In the genomic region with DNA sequence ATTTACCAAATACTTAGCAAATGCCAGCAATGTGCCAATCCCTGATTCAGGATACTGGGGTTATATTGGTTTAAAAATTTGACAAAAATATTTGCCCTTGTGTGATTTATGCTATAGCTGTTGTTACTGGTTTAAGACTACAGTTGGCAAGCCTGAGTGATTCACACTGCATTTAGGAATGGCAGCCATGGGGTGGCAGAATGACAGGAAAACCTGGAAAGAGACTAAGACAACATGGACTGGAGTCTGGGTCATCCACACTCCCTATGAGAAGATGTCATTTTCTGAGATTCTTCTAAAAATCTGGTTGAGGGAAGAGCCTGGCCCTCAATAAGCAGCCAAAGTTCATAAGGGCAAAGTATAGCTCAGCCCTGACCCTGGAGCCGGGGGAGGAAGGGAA, we compare ENCODE assay signal across 21 mouse cellular contexts. TPM values are rescaled to one million over a fixed set of nuclear protein-coding genes. Genes with fewer than 3 reads are reported as not detected.
DNase-seq lines count a peak whose midpoint lies in the region; ATAC-seq and TF ChIP-seq lines count a peak whose summit lies in the region.
"Had no signal": no experiment of that assay in that cellular context is flagged by ENCODE, and none has a peak within 500 bp of the region (broad histone marks: within the 10 kb centered on the region; RNA-seq: fewer than 3 reads in every experiment).

No protein-coding gene starts in this region.

- peak; percentile 61 to 65 for DNase-seq in cerebellum, postnatal 10 days
- no peak for DNase-seq in cerebellum, adult 11-12 months
- DNase-seq in cerebellum, postnatal 14 days, result peak; percentile 58 to 66
- DNase-seq in cerebellum, adult 8-10 months, result no peak
- DNase-seq in midbrain, postnatal 0 days (ENCODE audit: low spot score), result peak; percentile 21
- DNase-seq in midbrain, embryonic 14.5 days, result no peak
- peak; percentile 73 for DNase-seq in brain, adult 2 months (ENCODE audit: low read depth, low spot score)
- DNase-seq: adrenal gland, adult 2 months; adrenal gland, adult 8-10 months; adrenal gland, postnatal 10 days; adrenal gland, postnatal 25 days; adrenal gland, postnatal 36 days; B cell, adult 2 months; cerebellum, adult 11 months; cerebellum, adult 18-20 months had no signal

- H3K9me3 ChIP-seq in midbrain, postnatal 0 days (ENCODE audit: low read length), result no peaks in the 10 kb centered on the region
- H3K9me3 ChIP-seq in midbrain, embryonic 14.5 days (ENCODE audit: control insufficient read depth, low read length), result no peaks in the 10 kb centered on the region
- H3K9me3 ChIP-seq: G1E had no signal

- no peak overlapping the region for H3K4me2 ChIP-seq in midbrain, postnatal 0 days (ENCODE audit: low read depth, low read length, poor library complexity, severe bottlenecking)
- no peak overlapping the region for H3K4me2 ChIP-seq in midbrain, embryonic 14.5 days (ENCODE audit: low read length)

- no peaks in the 10 kb centered on the region for H3K27me3 ChIP-seq in midbrain, postnatal 0 days (ENCODE audit: insufficient read depth, low read length)
- no peaks in the 10 kb centered on the region for H3K27me3 ChIP-seq in midbrain, embryonic 14.5 days (ENCODE audit: control insufficient read depth, insufficient read depth, low read length)
- H3K27me3 ChIP-seq: CH12.LX had no signal

- TF ChIP-seq CTCF in midbrain, postnatal 0 days (IDR thresholded peaks at IDR 0.05), result no peak

- whole genome bisulfite sequencing in midbrain, postnatal 0 days, result 94% methylated on average over 1 of the region's 1 CpGs
- 91% methylated on average over 1 of the region's 1 CpGs for WGBS in midbrain, embryonic 14.5 days

- no peaks in the 10 kb centered on the region for H3K36me3 ChIP-seq in midbrain, postnatal 0 days (ENCODE audit: insufficient read depth, low read length)
- H3K36me3 ChIP-seq in midbrain, embryonic 14.5 days (ENCODE audit: control insufficient read depth, insufficient read depth, low read length), result no peaks in the 10 kb centered on the region
- H3K36me3 ChIP-seq: G1E had no signal

- no peak overlapping the region for H3K4me3 ChIP-seq in midbrain, postnatal 0 days (ENCODE audit: low read depth, low read length)
- H3K4me3 ChIP-seq in midbrain, embryonic 14.5 days (replicated peaks; ENCODE audit: low read depth, low read length), result no peak overlapping the region

- no peak overlapping the region for H3K27ac ChIP-seq in midbrain, postnatal 0 days (ENCODE audit: low read depth, low read length)
- H3K27ac ChIP-seq in midbrain, embryonic 14.5 days (replicated peaks; ENCODE audit: low read depth, low read length), result no peak overlapping the region

- ATAC-seq in midbrain, postnatal 0 days (ENCODE audit: low FRiP score), result no peak
- ATAC-seq in midbrain, embryonic 14.5 days (ENCODE audit: low FRiP score, low TSS enrichment), result no peak
- no peak for ATAC-seq in megakaryocyte, adult 5-6 weeks (ENCODE audit: poor library complexity, severe bottlenecking)
- ATAC-seq: activated CD4-positive, CD25-positive, alpha-beta regulatory T cell, adult 4 months; CD4-positive, CD25-positive, alpha-beta regulatory T cell, adult 4 months; Patski had no signal

- H3K9ac ChIP-seq in midbrain, postnatal 0 days (replicated peaks; ENCODE audit: low read length, poor library complexity, severe bottlenecking), result no peak overlapping the region
- H3K9ac ChIP-seq in midbrain, embryonic 14.5 days (replicated peaks; ENCODE audit: low read length), result no peak overlapping the region

- H3K4me1 ChIP-seq in midbrain, postnatal 0 days (ENCODE audit: insufficient read depth, low read length), result no peaks in the 10 kb centered on the region
- no peaks in the 10 kb centered on the region for H3K4me1 ChIP-seq in midbrain, embryonic 14.5 days (ENCODE audit: control insufficient read depth, insufficient read depth, low read length)

RNA-seq across cellular contexts. Expression of a gene that starts 39.0 kb away (rescaled TPM):
- 4.2 and 11.2 TPM in 2 replicates for total RNA-seq in midbrain, postnatal 0 days (2014; rRNA removed)
- polyA plus RNA-seq in midbrain, postnatal 0 days (2015; fragmentation: Nextera tagmentation; extraction: Ambion mirVana), result 2.2 and 2.5 TPM in 2 replicates
- 3.1 and 4.6 TPM in 2 replicates for polyA plus RNA-seq in midbrain, embryonic 14.5 days (2014; fragmentation: Nextera tagmentation; extraction: Ambion mirVana)
- total RNA-seq in megakaryocyte, adult 5-6 weeks (2015), result 4.3 and 5.0 TPM in 2 replicates
- total RNA-seq in megakaryocyte, adult 5-6 weeks (2017), result 4.6 and 6.4 TPM in 2 replicates

Comparison
In these comparisons a context has a peak if more than half of its experiments do, and no peak if none do; other contexts are left out.
1. DNase-seq: peak in cerebellum, postnatal 10 days (2 of 2), cerebellum, postnatal 14 days (2 of 2), midbrain, postnatal 0 days (single experiment) and brain, adult 2 months (single experiment); none in cerebellum, adult 11-12 months (single experiment), cerebellum, adult 8-10 months (single experiment) and midbrain, embryonic 14.5 days (single experiment).